Mouse (Mus musculus) testis, adult 2 months (tissue): ENCODE measurements around the gene Gm21974.

Experiments used
- CTCF ChIP-seq: fragments of 200-500 bp; IDR thresholded peaks from 2 replicates; pipeline ENCODE4 v1.5.1; 2012; ENCODE audit warnings: low read depth, mild to moderate bottlenecking, inconsistent platforms, low read length, moderate library complexity; ENCODE audit not compliant: control insufficient read depth, insufficient read depth, insufficient replicate concordance
- POLR2A ChIP-seq: fragments of 200-500 bp; IDR thresholded peaks from 2 replicates; pipeline ENCODE4 v1.6.1; 2012; ENCODE audit warnings: low read depth, mild to moderate bottlenecking, inconsistent platforms, low read length, moderate library complexity; ENCODE audit not compliant: control insufficient read depth

- no peak for TF ChIP-seq CTCF
- no peak for TF ChIP-seq POLR2A
These were observed 37.0 kb downstream of the Gm21974 start for GRCm38 (mm10) chr7:127858258-127858657.
